Mouse (Mus musculus): ENCODE measurements at regions not wholly inside any gene's neighbourhood (a gene's known extent, or its start where the extent isn't known, plus 50 kb on each side); places are given as distances from the start of the nearest gene placed in this dataset.
"Not testable (repeated sequence)": the region's sequence is repeated elsewhere in the genome, so short reads cannot be mapped to it uniquely, and the experiment has no call there.

GRCm38 (mm10) chr16:21102033-21102432 is 51.8 kb downstream of the Teddm3 start:
- H3K9ac ChIP-seq (ENCODE audit: low read depth, low read length); DNase-seq; H3K79me2 ChIP-seq (replicated peaks; ENCODE audit: control insufficient read depth, insufficient read depth, low read length); H3K4me3 ChIP-seq; H3K27me3 ChIP-seq (ENCODE audit: control insufficient read depth, insufficient read depth, low read length); H3K4me1 ChIP-seq (ENCODE audit: control insufficient read depth, insufficient read depth, low read length); H3K36me3 ChIP-seq (ENCODE audit: control insufficient read depth, insufficient read depth, low read length); H3K27ac ChIP-seq; intact Hi-C loops (cut with DNase I): not testable (repeated sequence)
- 60% methylated on average over 3 of the region's 3 CpGs for WGBS

GRCm38 (mm10) chr16:21100126-21100525 is 53.7 kb downstream of the Teddm3 start:
- H3K9ac ChIP-seq (ENCODE audit: low read depth, low read length); H3K79me2 ChIP-seq (replicated peaks; ENCODE audit: control insufficient read depth, insufficient read depth, low read length); DNase-seq; intact Hi-C loops (cut with DNase I); H3K4me1 ChIP-seq (ENCODE audit: control insufficient read depth, insufficient read depth, low read length); H3K36me3 ChIP-seq (ENCODE audit: control insufficient read depth, insufficient read depth, low read length); H3K27ac ChIP-seq; H3K4me3 ChIP-seq; H3K27me3 ChIP-seq (ENCODE audit: control insufficient read depth, insufficient read depth, low read length): not testable (repeated sequence)
- 70% methylated on average over 2 of the region's 2 CpGs for WGBS

- Histone ChIP-seq H3K27ac (no peak overlapping the region), H3K27me3 (ENCODE audit: control insufficient read depth, insufficient read depth, low read length) (no peaks in the 10 kb centered on the region), H3K36me3 (ENCODE audit: control insufficient read depth, insufficient read depth, low read length) (no peaks in the 10 kb centered on the region), H3K4me3 (no peak overlapping the region), H3K4me1 (ENCODE audit: control insufficient read depth, insufficient read depth, low read length) (no peaks in the 10 kb centered on the region), H3K79me2 (replicated peaks; ENCODE audit: control insufficient read depth, insufficient read depth, low read length) (no peaks in the 10 kb centered on the region), H3K9ac (ENCODE audit: low read depth, low read length) (no peak overlapping the region)
- intact Hi-C loops (cut with DNase I) = loop anchor here (10.0 kb wide), 2 partner anchors 90 to 170 kb away; no protein-coding TSS in a partner anchor
- TF ChIP-seq EP300 (IDR thresholded peaks at IDR 0.05; ENCODE audit: insufficient read depth, low read depth, low read length) (no peak), POLR2A (IDR thresholded peaks at IDR 0.05; ENCODE audit: insufficient read depth, low read depth, low read length) (no peak), CTCF (IDR thresholded peaks at IDR 0.05) (no peak)
- 53% methylated on average over 5 of the region's 5 CpGs for WGBS
- DNase-seq = no peak
Measured at GRCm38 (mm10) chr16:21074779-21075148, 79.0 kb downstream of the Teddm3 start.

GRCm38 (mm10) chr16:21074082-21074778 is 79.6 kb downstream of the Teddm3 start:
- not testable (repeated sequence) for H3K9ac ChIP-seq (ENCODE audit: low read depth, low read length); H3K79me2 ChIP-seq (replicated peaks; ENCODE audit: control insufficient read depth, insufficient read depth, low read length); H3K27me3 ChIP-seq (ENCODE audit: control insufficient read depth, insufficient read depth, low read length); H3K27ac ChIP-seq; DNase-seq; H3K36me3 ChIP-seq (ENCODE audit: control insufficient read depth, insufficient read depth, low read length); H3K4me3 ChIP-seq; H3K4me1 ChIP-seq (ENCODE audit: control insufficient read depth, insufficient read depth, low read length)
- 29% methylated on average over 8 of the region's 10 CpGs for WGBS
- TF ChIP-seq CTCF (IDR thresholded peaks at IDR 0.05) = peak; percentile 17; the same call in 1 of the 2 replicates
- intact Hi-C loops (cut with DNase I) = loop anchor here (10.0 kb wide), 2 partner anchors 91 to 169 kb away; no protein-coding TSS in a partner anchor

GRCm38 (mm10) chr16:21060211-21060610 is 93.6 kb downstream of the Teddm3 start:
- TF ChIP-seq EP300 (IDR thresholded peaks at IDR 0.05; ENCODE audit: insufficient read depth, low read depth, low read length) = no peak
- TF ChIP-seq POLR2A (IDR thresholded peaks at IDR 0.05; ENCODE audit: insufficient read depth, low read depth, low read length) = no peak
- TF ChIP-seq CTCF (IDR thresholded peaks at IDR 0.05) = no peak
- Histone ChIP-seq H3K36me3 (ENCODE audit: control insufficient read depth, insufficient read depth, low read length) (no peaks in the 10 kb centered on the region), H3K79me2 (replicated peaks; ENCODE audit: control insufficient read depth, insufficient read depth, low read length) (no peaks in the 10 kb centered on the region), H3K9ac (ENCODE audit: low read depth, low read length) (no peak overlapping the region), H3K27ac (no peak overlapping the region), H3K27me3 (ENCODE audit: control insufficient read depth, insufficient read depth, low read length) (no peaks in the 10 kb centered on the region), H3K4me1 (ENCODE audit: control insufficient read depth, insufficient read depth, low read length) (no peaks in the 10 kb centered on the region), H3K4me3 (no peak overlapping the region)
- 77% methylated on average over 2 of the region's 2 CpGs for WGBS
- DNase-seq = no peak
- intact Hi-C loops (cut with DNase I) = no loop called here

- no peak overlapping the region for H3K27ac ChIP-seq
- no peaks in the 10 kb centered on the region for H3K36me3 ChIP-seq (ENCODE audit: control insufficient read depth, insufficient read depth, low read length)
- intact Hi-C loops (cut with DNase I) = no loop called here
- no peaks in the 10 kb centered on the region for H3K27me3 ChIP-seq (ENCODE audit: control insufficient read depth, insufficient read depth, low read length)
- DNase-seq = no peak
- H3K4me1 ChIP-seq (ENCODE audit: control insufficient read depth, insufficient read depth, low read length) = no peaks in the 10 kb centered on the region
- H3K79me2 ChIP-seq (replicated peaks; ENCODE audit: control insufficient read depth, insufficient read depth, low read length) = no peaks in the 10 kb centered on the region
- H3K4me3 ChIP-seq = no peak overlapping the region
- no peak overlapping the region for H3K9ac ChIP-seq (ENCODE audit: low read depth, low read length)
- TF ChIP-seq CTCF (IDR thresholded peaks at IDR 0.05) (no peak), EP300 (IDR thresholded peaks at IDR 0.05; ENCODE audit: insufficient read depth, low read depth, low read length) (no peak), POLR2A (IDR thresholded peaks at IDR 0.05; ENCODE audit: insufficient read depth, low read depth, low read length) (no peak)
Measured at GRCm38 (mm10) chr16:21054772-21055171, 99.0 kb downstream of the Teddm3 start.

GRCm38 (mm10) chr16:21022087-21022486 is 131.7 kb downstream of the Teddm3 start:
- DNase-seq; H3K4me3 ChIP-seq; H3K36me3 ChIP-seq (ENCODE audit: control insufficient read depth, insufficient read depth, low read length); intact Hi-C loops (cut with DNase I); H3K79me2 ChIP-seq (replicated peaks; ENCODE audit: control insufficient read depth, insufficient read depth, low read length); H3K4me1 ChIP-seq (ENCODE audit: control insufficient read depth, insufficient read depth, low read length); H3K9ac ChIP-seq (ENCODE audit: low read depth, low read length); H3K27ac ChIP-seq; H3K27me3 ChIP-seq (ENCODE audit: control insufficient read depth, insufficient read depth, low read length): not testable (repeated sequence)
- WGBS = 65% methylated on average over 1 of the region's 1 CpGs
